Mouse (Mus musculus): ENCODE data around the gene Rhou.
"Not testable (repeated sequence)": the region's sequence is repeated elsewhere in the genome, so short reads cannot be mapped to it uniquely, and the experiment has no call there.

Rhou gene
- long read RNA-seq, experiment 1, partial matches to known transcripts: 1 of 10 reads
- long read RNA-seq, experiment 1, other reads (novel, unspliced or antisense): 9 of 10 reads
- long read RNA-seq, experiment 2, partial matches to known transcripts: 0 of 12 reads
- long read RNA-seq, experiment 2, other reads (novel, unspliced or antisense): 11 of 12 reads

DNA sequence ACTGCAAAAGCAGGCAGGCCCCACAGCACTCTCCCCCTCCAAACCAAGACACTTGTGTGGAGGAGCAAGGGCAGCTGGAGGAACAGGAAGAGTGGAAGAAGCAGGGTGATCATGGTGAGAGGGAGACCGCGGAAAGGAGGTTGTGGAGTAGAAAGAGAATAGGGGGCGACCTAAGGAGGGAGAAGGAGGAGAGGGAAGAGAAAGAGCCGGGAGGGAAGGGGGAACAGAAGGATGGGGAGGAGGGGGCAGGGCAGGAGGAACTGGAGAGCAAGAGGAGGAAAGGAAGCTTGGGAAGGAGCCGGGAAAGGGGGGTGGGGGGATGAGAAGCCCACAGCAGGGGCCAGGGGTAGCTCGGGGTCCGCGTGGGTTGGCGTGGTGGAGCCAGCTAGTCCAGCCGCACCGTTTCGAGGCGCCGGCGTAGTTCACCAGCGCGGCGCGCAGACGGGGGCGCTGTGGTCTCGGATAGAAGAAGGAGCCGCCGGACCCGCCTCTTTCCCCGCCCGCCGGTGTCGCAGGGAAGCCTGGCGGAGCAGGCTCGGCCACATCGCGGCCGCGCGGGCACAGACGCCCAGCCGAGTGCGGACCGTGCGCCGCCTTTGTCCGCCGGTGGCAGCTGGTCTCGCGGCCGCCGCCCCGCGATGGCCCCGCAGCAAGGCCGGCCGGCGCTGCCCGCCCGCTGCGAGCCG lies at the start of gene Rhou:
Gene Rhou, plus strand, starts transcription at position 622 of the 686 bp plus-strand sequence.
- intact Hi-C loops (cut with DNase I): loop anchor here (2.0 kb wide), 2 partner anchors 115 to 131 kb away; no protein-coding TSS in a partner anchor

DNA sequence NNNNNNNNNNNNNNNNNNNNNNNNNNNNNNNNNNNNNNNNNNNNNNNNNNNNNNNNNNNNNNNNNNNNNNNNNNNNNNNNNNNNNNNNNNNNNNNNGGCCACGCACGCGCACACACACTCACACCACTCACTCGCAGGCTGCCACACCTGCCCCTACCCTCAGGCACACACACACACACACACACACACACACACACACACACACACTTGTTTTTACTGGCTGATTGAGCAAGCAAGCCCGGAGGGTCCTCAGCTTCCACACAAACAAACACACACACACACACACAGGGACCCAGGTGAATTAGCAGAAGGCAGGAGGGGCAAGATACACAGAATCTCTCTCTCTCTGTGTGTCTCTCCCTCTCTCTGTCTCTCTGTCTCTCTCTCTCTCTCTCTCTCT lies 41.1 kb upstream of the Rhou start:
- intact Hi-C loops (cut with DNase I): not testable (repeated sequence)

DNA sequence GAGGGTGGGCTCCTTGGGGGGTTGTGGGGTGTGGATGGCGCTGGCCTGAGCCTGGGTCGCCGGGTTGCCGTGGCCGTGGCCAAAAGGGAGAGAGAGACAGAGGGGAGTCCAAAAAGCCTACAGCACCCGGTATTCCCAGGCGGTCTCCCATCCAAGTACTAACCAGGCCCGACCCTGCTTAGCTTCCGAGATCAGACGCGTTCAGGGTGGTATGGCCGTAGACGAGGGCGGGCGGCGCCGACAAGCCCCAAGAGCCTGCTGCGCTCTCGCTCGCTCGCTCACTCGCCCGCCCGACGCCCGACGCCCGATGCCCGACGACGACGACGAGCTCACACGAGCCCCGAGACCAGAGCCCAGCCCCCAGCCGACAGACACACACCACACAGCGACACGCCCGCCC lies 30.2 kb upstream of the Rhou start:
- intact Hi-C loops (cut with DNase I): not testable (repeated sequence)

DNA sequence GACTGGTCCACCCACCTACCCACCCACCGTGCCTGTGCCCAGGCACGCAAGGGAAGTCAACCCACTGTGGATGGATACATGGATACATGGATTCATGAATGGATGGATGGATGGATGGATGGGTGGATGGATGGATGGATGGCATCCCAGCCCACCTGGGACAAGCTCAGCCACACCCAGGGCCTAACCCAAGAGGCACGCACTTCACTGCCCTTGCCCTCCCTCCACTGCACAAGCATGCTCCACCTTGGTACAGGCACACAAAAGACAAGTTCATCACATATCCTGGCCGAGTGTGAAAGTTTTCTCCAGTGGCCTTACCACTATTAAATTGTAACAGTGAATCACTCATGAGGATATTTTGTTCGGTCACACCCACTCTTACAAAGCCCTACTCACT lies 29.5 kb upstream of the Rhou start:
- intact Hi-C loops (cut with DNase I): no loop called here

DNA sequence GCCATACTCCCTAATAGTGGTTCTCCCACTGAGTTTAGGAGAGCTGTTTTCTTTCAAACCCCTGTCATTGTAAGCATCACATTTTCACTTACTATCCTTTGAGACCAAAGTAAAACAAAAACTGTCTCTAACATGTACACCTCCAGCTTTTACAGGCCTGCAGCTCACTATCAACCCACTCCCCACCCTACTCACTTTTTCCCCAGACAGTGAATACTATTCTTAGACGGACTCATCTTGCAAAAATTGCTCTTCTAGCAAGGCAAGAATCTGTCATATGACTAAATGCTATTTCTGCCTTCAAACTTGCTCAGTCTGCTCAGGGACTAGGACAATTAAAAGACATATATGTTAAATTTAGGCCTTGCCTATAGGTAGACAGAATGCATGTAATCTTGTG lies 29.0 kb upstream of the Rhou start:
- intact Hi-C loops (cut with DNase I): no loop called here

DNA sequence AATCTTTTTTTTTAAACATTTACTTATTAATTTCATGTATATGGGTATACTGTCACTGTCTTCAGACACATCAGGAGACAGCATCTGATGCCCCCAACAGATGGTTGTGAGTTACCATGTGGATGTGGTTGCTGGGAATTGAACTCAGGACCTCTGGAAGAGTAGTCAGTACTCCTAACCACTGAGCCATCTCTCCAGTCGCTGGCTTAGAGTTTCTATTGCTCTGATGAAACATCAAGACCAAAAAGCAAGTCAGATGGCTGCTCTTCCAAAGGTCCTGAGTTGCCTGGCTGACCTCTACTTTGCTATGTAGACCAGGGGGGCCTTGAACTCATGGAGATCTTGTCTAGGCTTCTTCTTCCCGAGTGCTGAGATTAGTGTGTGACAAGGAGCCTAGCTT lies 28.0 kb upstream of the Rhou start:
- intact Hi-C loops (cut with DNase I): no loop called here

DNA sequence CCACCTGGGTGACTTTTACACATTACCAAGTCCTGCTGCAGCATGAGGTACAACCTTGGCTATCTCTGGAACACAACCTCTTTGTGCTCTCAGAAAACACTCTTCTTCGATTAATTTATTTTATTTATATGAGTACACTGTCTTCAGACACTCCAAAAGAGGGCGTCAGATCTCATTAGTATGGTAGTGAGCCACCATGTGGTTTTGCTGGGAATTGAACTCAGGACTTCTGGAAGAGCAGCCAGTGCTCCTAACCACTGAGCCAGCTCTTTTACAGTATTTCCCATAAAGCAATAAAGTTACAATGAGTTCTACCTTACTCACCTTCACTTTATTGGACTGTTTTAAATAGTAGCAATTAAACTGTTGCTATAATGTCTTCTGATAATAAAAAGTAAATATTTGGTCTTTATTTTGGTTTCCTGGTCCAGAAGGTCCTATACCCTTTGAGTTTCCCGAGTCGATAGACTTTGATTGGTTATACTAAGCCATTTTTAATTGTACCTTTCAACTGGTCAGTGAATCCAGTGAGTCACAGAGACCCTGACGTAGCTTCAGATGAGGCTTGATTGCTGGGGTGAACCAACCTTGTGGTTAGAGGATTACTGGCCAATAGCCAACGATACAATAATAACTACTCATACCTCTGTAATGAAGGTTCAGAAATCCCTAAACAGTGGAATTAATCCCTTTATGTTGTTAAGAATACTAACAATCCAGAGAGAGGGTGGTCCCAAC lies 26.1 kb upstream of the Rhou start:
- intact Hi-C loops (cut with DNase I): no loop called here

DNA sequence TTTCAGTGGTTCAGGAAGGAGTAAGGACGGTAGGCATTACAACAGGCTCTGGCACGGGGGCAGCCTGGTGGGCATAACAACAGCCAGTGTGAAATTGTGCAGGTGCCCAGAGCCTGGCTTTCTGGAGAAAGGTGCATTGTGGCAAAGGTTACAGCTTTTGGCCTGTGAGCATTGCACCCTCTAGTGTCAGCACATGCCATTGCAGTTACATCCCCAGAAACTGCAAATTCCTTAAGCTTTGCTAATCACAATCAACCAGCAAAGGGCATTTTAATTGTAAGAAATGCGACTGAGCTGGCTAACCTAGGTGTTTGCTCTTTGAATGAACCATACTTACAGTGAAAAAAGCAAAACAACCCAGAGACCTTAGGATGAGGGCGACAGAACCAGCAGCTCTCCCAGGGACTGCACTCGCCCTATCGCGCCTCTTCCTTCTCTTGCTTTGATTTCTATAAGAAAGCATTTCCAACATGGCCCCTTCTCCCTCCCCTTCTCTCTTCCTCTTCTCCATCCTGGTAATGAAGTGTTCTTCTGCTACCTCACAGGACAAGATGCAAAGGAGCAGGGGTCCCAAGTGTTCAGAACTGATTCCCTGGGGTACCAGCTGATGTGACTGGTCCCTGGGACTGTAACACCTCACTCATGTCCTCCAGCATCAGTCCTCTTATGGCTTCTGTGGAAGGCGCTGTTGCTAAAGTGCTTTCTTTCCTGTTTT lies 25.3 kb upstream of the Rhou start:
- intact Hi-C loops (cut with DNase I): no loop called here

DNA sequence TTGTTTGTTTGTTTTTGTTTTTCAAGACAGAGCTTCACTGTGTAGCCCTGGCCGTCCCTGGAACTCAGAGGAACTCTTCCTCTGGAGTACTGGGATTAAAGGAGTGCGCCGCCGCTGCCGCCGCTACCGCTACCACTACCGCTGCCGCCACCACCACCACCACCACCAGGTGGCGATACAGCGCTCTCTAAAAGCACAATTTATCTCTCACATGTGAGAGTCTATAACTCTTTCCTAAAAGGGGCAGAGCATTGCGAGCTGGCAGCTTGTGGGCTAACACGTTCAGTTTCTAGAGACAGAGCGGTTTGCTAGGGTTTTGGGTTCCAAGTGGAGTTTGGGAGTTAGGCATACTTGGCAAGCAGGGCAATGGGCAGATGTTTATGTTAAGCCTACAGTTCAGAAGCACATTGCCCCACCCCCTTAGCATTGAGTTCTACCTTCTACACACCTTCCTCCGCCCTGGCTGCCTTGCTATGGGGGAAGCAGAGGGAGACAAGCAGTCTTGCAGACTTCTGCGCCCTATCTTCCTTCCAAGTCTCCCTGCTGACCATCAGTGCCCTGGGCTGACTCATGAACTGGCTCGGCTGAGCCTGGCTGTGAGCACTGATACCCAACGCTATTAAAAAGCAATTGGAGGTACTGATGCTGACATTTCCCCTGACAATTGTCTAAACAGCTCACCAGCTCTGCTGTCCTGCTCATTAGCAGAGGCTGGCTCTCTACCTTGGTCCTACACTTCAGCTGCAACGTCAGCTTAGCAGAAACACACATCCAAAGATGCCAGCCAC lies 24.6 kb upstream of the Rhou start:
- intact Hi-C loops (cut with DNase I): no loop called here

DNA sequence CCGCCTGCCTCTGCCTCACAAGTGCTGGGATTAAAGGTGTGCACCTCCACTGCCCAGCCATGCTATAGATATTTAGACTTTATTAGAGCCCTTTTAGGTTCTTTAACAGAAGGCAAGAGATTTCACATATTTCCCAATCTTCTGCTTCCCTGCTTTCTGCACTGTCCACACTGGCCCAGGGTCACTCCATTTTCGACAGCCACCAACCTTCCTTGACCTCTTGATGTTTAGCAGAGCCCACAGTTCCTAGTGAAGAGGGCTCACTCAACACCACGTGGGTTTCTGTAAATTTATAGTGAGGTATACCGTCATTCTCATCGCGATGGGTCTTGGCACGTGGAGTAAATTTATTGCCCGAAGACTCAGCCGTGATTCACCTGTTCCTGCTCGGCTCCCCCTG lies 23.7 kb upstream of the Rhou start:
- intact Hi-C loops (cut with DNase I): no loop called here

DNA sequence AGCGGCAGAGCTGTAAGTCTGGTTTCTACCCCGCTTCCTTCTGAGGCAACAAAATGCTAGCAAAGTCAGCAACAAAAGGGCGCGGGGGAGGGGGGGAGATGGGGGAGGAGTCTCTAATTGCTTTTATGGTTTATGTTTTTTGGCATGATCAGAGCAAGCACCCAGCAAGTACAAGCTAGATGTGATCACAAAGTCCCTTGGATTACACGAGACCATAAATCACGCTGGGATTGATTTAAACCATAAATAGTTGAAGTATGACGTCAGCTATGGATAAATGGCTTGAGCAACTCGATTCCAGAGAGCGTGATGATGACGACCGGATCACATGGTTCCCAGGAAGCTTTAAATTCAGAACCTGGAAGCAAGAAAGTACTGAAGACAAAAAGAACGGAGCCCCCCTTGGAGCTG lies 22.9 kb upstream of the Rhou start:
- intact Hi-C loops (cut with DNase I): no loop called here

DNA sequence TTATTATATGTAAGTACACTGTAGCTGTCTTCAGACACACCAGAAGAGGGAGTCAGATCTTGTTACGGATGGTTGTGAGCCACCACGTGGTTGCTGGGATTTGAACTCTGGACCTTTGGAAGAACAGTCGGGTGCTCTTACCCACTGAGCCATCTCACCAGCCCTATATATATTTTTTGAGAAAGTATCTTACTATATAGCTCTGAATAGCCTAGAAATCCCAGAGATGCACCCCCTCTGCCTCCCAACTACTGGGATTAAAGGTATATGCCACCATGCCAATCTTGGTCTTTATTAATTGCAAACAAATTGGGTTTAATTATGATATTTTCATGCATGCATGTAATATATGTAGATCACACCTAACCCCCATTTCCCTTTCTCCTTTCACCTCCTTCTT lies 22.0 kb upstream of the Rhou start:
- intact Hi-C loops (cut with DNase I): not testable (repeated sequence)

DNA sequence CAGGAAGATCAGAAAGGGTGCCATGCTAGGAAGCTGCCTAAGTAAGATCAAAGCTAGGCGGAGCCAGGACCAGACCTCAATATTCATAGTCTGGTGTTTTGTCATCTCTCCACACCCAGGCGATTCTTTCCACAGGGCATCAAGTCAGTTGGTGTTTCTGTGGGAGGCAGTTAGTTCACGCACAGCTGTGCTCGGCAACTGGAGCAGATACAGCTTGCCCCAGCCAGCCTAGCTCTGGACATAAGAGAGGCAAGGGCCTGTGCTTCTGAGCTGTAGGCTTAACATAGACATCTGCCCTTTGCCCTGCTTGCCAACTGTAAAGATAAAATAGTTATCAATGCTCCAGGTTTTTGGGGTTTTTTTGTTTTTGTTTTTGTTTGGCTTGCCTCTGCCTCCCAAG lies 21.5 kb upstream of the Rhou start:
- intact Hi-C loops (cut with DNase I): no loop called here

DNA sequence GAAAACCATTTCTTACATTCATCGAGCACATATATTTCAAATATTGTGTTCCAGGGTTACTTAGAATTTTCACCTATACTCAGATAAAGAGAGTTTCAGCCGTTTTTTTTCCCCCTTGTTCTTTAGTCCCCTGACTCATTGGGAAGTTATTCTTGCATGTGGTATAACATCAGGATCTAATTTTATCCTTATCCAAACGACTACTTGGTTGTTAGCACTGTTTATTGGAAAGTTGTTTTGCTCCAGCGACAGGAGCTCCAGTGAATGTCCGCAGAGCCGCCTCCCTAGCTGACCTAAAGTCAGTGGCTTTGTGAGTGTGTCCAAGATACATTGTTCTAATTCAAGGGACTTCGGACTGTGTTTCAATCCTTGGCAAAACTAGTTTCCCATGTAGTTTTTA lies 19.9 kb upstream of the Rhou start:
- intact Hi-C loops (cut with DNase I): no loop called here

DNA sequence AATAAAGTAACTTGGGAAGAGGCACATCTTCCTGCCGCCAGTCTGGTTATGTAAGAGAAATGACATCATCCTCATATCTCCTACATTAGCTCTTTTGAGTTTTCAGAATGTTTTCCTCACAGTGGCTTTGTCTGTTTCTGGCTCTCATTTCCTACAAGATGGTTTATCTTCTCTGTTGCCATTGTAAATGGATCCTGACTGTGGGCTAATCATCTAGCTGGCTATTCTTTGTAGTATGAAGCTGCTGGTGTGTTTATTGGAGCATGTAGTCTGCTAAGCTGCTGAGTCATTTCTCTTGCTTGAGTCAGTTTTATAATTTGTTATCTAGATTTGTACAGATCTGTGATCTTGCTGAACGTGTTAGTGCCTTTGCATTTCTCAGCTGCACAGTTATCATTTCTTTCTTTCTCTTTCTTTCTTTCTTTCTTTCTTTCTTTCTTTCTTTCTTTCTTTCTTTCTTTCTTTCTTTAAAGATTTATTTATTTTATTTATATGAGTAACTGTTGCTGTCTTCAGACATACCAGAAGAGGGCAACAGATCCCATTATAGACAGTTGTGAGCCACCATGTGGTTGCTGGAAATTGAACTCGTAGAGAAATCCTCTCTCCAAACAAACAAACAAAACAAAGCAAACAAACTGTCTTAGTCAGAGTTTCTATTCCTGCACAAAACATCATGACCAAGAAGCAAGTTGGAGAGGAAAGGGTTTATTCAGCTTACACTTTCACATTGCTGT lies 19.2 kb upstream of the Rhou start:
- intact Hi-C loops (cut with DNase I): no loop called here

DNA sequence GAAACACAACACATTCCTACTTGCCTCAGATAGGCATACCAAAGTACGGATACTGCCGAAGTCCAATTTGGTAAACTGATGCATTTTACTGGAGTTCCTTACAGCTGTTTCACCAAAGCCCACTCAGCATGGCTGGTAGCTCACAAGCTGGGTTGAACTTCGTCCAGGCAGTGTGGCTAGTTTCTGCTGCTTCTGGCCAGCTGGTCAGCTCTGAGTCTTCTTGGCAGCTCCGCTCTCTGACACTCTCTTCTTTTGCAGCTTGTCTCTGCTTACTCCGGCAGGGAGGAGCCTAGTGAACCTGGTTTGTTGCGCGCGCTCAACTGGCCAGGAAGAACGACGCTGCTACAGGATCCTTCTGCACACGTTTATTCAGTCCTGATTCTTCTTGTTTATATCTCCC lies 18.1 kb upstream of the Rhou start:
- intact Hi-C loops (cut with DNase I): no loop called here

DNA sequence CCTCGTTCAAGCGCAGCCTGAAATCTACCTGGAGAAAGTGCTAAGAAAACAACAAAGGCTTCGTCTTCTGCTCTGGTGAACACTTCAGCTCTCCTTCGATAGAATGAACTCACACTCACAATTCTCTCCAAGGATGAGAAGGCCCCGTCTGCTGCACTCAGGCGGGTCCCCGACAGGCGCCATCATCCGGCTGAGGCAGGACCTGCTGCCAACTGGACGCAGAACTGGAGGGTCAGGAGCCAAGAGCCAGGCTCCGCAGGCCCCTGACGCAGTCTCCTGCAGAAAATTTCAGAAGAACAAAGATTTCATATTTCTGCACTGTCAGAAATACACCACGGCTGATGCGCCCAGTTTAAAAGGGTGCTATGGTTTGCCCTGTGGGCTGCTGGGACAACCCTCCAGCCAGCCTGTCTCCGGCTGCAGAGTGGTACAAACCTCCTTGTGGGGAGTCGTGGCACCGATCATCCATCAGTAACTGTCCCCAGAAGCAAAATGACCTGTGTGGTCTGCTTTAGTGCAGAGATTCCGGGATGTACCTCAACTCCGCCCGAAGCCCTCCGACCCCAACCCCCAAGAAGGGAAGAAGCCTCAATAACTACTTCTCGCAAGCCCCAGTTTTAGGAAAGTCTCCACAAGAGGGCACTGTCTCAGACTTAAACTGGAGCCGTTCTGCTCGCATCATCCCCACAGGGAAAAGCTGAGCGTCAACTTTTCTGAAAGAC lies 10.2 kb upstream of the Rhou start:
- intact Hi-C loops (cut with DNase I): loop anchor here (2.0 kb wide), 1 partner anchor 139 kb away; no protein-coding TSS in a partner anchor

DNA sequence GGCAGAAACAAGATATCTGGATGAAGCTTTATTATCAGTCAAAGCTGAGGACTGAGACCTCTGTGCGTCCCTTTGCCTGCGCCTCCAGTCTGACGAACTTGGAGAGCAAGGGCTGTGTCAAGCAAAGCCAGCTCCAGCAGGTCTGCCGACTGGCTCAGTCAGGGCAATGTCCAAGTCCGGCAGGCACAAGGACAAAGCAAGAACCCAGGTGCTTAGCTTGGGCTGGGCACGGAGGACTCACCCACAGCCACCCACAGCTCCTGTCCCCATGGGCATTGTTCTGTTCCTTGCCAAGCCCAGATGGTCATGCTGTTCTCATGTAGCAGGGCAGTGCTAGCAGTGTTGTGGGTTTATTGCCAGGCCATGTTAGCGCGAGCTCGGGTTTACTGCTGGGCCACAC lies 8.5 kb upstream of the Rhou start:
- intact Hi-C loops (cut with DNase I): no loop called here

DNA sequence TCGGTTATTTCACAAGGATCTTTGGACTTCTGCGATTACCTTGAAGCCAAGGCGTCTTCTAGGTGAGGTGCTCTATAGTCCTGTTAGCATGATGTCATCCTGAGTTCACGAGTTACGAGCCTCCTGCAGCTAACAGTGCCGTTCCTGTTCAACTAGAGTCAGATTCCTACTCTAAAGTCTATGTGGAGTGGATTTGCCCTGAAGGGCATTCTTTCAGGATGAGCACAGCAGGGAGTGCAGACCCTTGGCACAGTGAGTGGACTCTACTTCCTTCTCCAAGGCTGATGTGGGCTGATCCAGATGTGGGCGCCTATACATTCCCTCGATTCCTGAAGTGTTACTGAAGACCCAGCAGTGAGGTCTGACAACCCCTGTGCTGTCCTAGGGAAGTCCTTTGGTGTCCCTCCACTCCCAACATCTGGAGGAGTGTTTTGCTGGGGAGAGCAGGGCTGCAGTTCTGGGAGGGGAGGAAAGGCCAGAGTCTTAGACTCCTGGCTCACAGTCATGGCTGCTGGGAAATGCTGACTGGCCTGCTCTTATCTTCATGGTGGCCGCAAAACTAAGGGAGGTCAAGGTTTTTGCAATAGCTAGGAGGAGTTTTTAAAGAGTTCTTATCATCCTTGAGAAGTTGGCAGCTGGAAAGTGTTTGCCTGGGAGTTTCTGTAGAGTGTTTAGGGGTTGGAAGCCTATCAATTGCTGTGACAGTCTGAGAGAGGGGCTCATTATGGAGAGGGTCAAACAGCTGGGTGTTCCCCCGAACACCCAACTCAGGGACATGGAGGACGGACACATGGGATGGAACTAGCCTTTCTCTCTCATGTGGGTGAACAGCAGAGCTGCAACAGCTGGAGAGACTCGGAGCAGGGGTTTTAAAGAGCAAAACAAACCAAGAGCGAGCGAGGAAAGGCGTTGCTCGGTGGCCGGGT lies 5.2 kb upstream of the Rhou start:
- intact Hi-C loops (cut with DNase I): no loop called here

All from adrenal gland (tissue).